Mouse (Mus musculus) embryonic facial prominence, embryonic 14.5 days (tissue): ENCODE data around the gene Ulk4. TPM values are rescaled to one million over a fixed set of nuclear protein-coding genes. Genes with fewer than 3 reads are reported as not detected.
"Not testable (repeated sequence)": the region's sequence is repeated elsewhere in the genome, so short reads cannot be mapped to it uniquely, and the experiment has no call there.

ENCODE experiments used
- ATAC-seq: fragments of 200-750 bp; cut with Nextera tagmentation; 2 replicates; pipeline ENCODE4 v1.8.0; 2017; ENCODE audit warnings: low read depth, moderate number of reproducible peaks, moderate TSS enrichment
- DNase-seq: peaks from one replicate; pipeline ENCODE4 v3.0.0-alpha.2; 2015; ENCODE audit warnings: low spot score
- H3K27ac ChIP-seq: fragments of 300-500 bp; sonication (generic); replicated peaks from 2 replicates; pipeline ENCODE4 v1.5.1; 2014; ENCODE audit warnings: low read depth, mild to moderate bottlenecking, low read length, moderate library complexity
- H3K27me3 ChIP-seq: fragments of 300-500 bp; sonication (generic); replicated peaks from 2 replicates; pipeline ENCODE4 v1.6.1; 2014; ENCODE audit warnings: low read length; ENCODE audit not compliant: control insufficient read depth, insufficient read depth
- H3K36me3 ChIP-seq: fragments of 300-500 bp; sonication (generic); 2 replicates; pipeline ENCODE4 v1.6.1; 2014; ENCODE audit warnings: low read length, mixed read lengths; ENCODE audit not compliant: control insufficient read depth, insufficient read depth
- H3K4me1 ChIP-seq: fragments of 300-500 bp; sonication (generic); 2 replicates; pipeline ENCODE4 v1.6.1; 2014; ENCODE audit warnings: antibody characterized with exemption, low read length; ENCODE audit not compliant: control insufficient read depth, insufficient read depth
- H3K4me2 ChIP-seq: fragments of 300-500 bp; sonication (generic); 2 replicates; pipeline ENCODE4 v1.6.1; 2014; ENCODE audit warnings: low read depth, mild to moderate bottlenecking, low read length, moderate library complexity, mixed read lengths
- H3K4me3 ChIP-seq: fragments of 300-500 bp; sonication (generic); 2 replicates; pipeline ENCODE4 v1.5.1; 2014; ENCODE audit warnings: low read depth, mild to moderate bottlenecking, low read length
- H3K9ac ChIP-seq: fragments of 300-500 bp; sonication (generic); 2 replicates; pipeline ENCODE4 v1.6.1; 2014; ENCODE audit warnings: low read depth, mild to moderate bottlenecking, low read length, moderate library complexity, mixed read lengths
- H3K9me3 ChIP-seq: fragments of 300-500 bp; sonication (generic); 2 replicates; pipeline ENCODE4 v1.6.1; 2016; ENCODE audit warnings: low read length; ENCODE audit not compliant: control insufficient read depth
- WGBS: fragments of 180-500 bp; shearing (Covaris S2); extraction: QIAGEN DNeasy Blood & Tissue Kit; methylation state at CpG from one replicate; pipeline ENCODE4 v1.1.7; 2014; 5-methylcytosine and 5-hydroxymethylcytosine counted together
- polyA plus RNA-seq: library from polyadenylated mRNA; unstranded; fragments of >200 nt; fragmentation: Nextera tagmentation; extraction: Ambion mirVana; gene quantifications from 2 replicates; pipeline ENCODE4 v1.2.1, GENCODE M21; 2014

Gene Ulk4
- polyA plus RNA-seq, 1 experiment from 2014 or later = 136 TPM

DNA sequence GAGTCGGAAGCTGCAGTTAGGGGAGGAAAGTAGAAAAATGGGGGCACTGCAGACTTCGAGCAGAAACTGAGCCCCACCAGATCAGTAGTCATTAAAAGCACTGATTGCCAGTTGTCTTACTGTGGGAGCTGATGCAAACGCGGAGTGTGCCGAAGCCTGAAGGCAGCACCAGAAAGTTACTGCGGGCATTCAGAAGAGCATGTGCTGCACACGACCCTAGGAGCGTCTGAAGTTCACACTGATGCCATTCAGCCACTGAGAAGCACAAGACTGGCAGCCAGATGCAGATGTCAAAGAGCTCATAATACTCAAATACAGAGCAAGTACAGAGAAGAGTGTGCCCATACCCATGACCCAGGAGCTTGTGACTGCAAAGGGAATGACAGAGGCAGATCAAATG is 216.7 kb downstream of the Ulk4 start:
- peaks cover 9% of the 10 kb centered on the region for H3K4me1 ChIP-seq
- no peak overlapping the region for H3K9ac ChIP-seq
- no peak for DNase-seq
- 65% methylated on average over 8 of the region's 8 CpGs for WGBS
- no peak overlapping the region for H3K4me3 ChIP-seq
- H3K27ac ChIP-seq = no peak overlapping the region
- no peaks in the 10 kb centered on the region for H3K27me3 ChIP-seq
- H3K36me3 ChIP-seq = no peaks in the 10 kb centered on the region
- H3K4me2 ChIP-seq = no peak overlapping the region
- no peaks in the 10 kb centered on the region for H3K9me3 ChIP-seq
- no peak for ATAC-seq

DNA sequence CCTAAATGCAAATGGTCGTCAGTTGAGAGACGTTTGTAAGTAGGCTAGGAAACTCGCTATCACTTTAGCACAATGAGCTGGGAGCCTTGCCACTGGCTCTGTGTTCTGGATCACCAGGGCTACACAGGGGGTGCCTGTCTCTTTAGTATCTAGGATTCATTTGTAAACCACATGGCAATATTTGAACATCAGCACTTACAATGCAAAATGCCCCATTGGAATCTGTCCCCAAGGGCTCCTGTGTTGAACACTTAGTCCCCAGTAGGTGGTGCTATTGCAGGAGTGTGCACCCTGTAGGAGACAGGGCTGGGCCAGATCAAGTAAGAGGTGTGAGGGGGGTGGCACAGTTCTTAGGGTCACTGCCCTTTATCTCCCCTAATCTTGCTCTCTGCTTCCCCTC is 217.7 kb downstream of the Ulk4 start:
- ATAC-seq = no peak
- no peaks in the 10 kb centered on the region for H3K36me3 ChIP-seq
- DNase-seq = no peak
- WGBS = 90% methylated on average over 3 of the region's 3 CpGs
- no peak overlapping the region for H3K27ac ChIP-seq
- H3K4me2 ChIP-seq = no peak overlapping the region
- H3K9ac ChIP-seq = no peak overlapping the region
- H3K27me3 ChIP-seq = no peaks in the 10 kb centered on the region
- no peak overlapping the region for H3K4me3 ChIP-seq
- peaks cover 8% of the 10 kb centered on the region for H3K4me1 ChIP-seq
- no peaks in the 10 kb centered on the region for H3K9me3 ChIP-seq

DNA sequence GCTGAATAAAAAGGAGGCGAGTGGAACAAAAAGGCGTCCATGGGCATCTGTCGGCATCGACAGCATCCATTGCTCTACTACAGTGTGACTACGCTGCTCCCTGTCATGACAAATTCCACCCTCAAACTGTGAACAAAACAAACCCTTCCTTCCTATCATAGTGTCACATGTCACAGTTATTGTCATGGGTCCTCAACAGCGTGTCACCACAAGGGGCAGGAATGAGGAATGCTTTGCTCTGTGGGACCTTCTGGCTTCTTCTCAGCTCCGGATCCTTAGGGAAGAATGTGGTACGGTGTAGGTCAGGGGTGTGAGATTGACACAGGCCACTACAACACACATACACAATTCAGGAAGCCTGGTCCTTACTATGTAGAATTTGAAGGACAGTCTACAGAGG is 218.5 kb downstream of the Ulk4 start:
- 78% methylated on average over 8 of the region's 8 CpGs for WGBS

DNA sequence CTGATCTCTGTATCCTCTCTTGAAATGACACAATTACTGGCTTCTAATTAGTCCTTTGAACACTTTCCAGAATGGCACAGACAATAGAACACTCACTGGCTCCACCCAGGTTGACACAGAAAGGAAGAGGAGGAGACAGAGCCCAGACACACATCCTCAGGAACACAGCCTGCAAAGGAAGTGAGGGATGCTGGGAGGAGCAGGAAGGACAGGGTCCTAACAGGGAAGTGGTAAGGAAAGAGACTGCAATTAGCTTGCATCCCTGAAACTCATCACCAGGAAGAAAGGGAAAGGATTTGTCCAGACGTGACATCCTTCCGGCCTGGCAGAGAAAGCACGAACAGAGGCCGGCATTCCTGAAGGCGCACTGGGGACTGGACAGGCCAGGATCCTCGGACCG is 218.9 kb downstream of the Ulk4 start:
- ATAC-seq (peak; percentile 32; the same call in 1 of the 2 replicates), DNase-seq (peak; percentile 28)
- no peaks in the 10 kb centered on the region for H3K27me3 ChIP-seq
- H3K9ac ChIP-seq = no peak overlapping the region
- no peak overlapping the region for H3K4me3 ChIP-seq
- 83% methylated on average over 7 of the region's 7 CpGs for WGBS
- H3K27ac ChIP-seq = 0 out of 2 replicates have a peak overlapping the region, but pooled peaks have one; percentile 3
- no peaks in the 10 kb centered on the region for H3K9me3 ChIP-seq
- no peak overlapping the region for H3K4me2 ChIP-seq
- H3K36me3 ChIP-seq = no peaks in the 10 kb centered on the region
- H3K4me1 ChIP-seq = peaks cover 8% of the 10 kb centered on the region

More for the DNA sequence above, 218.5 kb downstream of the Ulk4 start:
- Histone ChIP-seq H3K27ac (no peak overlapping the region), H3K9ac (no peak overlapping the region), H3K27me3 (no peaks in the 10 kb centered on the region), H3K36me3 (no peaks in the 10 kb centered on the region), H3K4me1 (peaks cover 8% of the 10 kb centered on the region), H3K4me3 (no peak overlapping the region), H3K4me2 (no peak overlapping the region), H3K9me3 (no peaks in the 10 kb centered on the region)
- ATAC-seq = no peak
- DNase-seq = no peak

DNA sequence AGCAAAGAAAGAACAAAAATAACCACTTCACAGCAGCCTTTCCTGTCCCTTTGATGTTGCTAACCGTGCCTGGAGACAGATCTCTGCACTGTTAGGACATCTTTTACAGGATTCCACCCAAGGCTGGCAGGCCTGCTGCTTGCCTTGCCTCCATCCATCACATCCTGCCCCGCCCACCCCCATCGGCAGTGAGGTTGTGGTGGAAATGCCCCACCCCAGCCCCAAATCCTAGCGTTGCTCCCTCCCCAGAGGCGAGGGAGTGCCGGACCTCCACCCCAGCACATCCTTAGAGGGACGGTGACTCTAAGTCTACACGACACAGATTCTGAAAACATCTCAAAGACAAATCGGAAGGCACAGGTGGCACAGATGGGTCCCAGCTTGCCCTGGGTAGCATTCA is 219.6 kb downstream of the Ulk4 start:
- Histone ChIP-seq H3K4me2 (no peak overlapping the region), H3K27me3 (no peaks in the 10 kb centered on the region), H3K4me1 (peaks cover 8% of the 10 kb centered on the region), H3K36me3 (no peaks in the 10 kb centered on the region), H3K9ac (no peak overlapping the region), H3K27ac (no peak overlapping the region), H3K9me3 (no peaks in the 10 kb centered on the region), H3K4me3 (no peak overlapping the region)
- no peak for DNase-seq
- no peak for ATAC-seq
- WGBS = 50% methylated on average over 9 of the region's 9 CpGs

DNA sequence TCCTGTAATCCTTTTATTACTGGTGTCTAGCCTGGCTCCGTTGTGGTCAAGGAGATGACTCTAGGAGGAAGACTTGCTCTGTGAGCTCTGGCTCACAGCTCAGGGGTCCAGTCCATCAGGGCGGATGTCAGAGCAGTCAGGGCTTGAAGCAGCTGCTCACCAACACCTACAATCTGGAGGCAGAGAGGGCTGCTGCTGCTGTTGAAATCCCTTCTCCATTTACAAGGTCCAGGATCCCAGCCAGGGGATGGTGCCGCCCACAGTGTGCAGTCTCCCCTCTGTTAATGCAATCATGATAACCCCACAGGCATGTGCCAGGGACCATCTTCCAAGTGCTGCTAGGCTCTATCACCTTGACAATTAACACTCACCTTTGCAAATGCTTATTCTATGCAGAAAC is 220.5 kb downstream of the Ulk4 start:
- Histone ChIP-seq H3K27ac (no peak overlapping the region), H3K4me1 (peaks cover under 1% of the 10 kb centered on the region; the same call in 1 of the 2 replicates), H3K4me2 (no peak overlapping the region), H3K27me3 (no peaks in the 10 kb centered on the region), H3K9ac (no peak overlapping the region), H3K36me3 (no peaks in the 10 kb centered on the region), H3K4me3 (no peak overlapping the region), H3K9me3 (no peaks in the 10 kb centered on the region)
- ATAC-seq (no peak), DNase-seq (no peak)
- 78% methylated on average over 3 of the region's 3 CpGs for WGBS

DNA sequence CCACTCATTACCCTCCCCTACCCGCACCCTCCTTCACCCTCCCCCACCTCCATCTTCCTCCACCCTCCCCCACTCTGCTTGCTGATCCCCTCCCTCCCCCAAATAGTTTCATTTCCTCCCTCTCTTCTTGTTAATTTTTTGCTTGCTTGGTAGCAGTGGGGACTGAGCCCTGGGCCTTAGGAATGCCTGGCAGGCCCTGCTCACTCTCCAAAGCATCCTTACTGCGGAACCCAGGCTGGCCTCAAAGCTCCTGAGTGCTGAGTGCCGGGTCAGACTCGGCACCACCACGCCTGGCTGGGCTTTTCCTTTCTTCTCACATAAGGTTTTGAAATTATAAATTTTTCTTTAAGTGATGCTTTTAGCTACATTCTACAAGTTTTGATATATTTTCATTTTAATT is 221.0 kb downstream of the Ulk4 start:
- H3K4me1 ChIP-seq = no peaks in the 10 kb centered on the region
- no peak overlapping the region for H3K27ac ChIP-seq
- H3K27me3 ChIP-seq = no peaks in the 10 kb centered on the region
- H3K36me3 ChIP-seq = no peaks in the 10 kb centered on the region
- ATAC-seq (no peak), DNase-seq (no peak)
- no peak overlapping the region for H3K9ac ChIP-seq
- no peak overlapping the region for H3K4me3 ChIP-seq
- no peaks in the 10 kb centered on the region for H3K9me3 ChIP-seq
- 68% methylated on average over 5 of the region's 5 CpGs for WGBS
- H3K4me2 ChIP-seq = no peak overlapping the region

DNA sequence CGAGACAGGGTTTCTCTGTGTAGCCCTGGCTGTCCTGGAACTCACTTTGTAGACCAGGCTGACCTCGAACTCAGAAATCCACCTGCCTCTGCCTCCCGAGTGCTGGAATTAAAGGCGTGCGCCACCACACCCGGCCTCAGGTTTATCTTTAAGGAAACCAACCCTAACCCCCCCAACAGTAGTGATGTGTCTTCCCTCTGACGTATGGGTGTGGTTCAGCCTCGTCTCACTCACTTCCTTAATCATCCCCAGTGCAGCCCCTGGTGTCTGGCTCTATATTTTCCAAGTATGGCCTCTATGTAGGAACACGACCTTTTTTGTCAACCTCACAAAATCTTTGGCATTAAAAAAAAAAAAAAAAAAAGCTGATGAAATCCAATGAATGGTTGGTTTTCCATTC is 231.3 kb downstream of the Ulk4 start:
- not testable (repeated sequence) for H3K9ac ChIP-seq, H3K4me1 ChIP-seq, H3K27me3 ChIP-seq, DNase-seq, H3K9me3 ChIP-seq, ATAC-seq, H3K36me3 ChIP-seq, H3K4me2 ChIP-seq, H3K27ac ChIP-seq, H3K4me3 ChIP-seq
- 82% methylated on average over 9 of the region's 9 CpGs for WGBS

DNA sequence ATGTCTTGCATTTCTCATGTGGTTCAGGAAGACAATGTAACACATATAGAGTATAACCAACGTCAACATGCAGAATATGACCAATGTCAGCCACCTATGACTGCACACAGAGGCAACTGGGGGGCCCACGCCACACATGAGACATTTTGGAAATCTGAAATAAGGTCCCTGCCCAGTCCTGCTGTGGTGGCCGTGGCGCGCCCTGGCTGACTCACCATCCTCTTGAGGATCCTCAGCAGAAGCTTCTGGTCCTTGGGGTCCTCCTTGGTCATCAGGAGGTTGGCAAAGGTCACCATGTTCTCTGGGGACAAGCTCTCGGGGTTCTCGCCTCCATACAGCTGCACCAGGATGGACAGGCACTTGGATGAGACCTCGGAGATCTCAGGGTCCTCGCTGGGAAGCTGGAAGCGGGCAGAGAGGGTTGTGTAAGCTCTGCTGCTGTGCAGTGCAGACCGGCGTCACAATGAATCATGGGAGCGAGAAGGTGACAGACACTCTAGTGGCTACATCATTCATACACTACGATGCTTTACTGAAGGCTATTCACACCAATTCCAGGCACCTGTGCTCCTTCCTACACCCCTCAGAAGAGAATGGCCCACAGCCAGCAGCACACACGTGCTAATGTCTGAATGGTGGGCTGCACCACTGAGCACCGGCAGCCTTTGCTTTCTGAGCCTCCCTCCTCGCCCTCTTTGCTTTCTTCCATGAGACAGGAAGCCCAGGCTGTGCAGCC is 232.4 kb downstream of the Ulk4 start:
- no peak overlapping the region for H3K4me3 ChIP-seq
- H3K9ac ChIP-seq = no peak overlapping the region
- no peaks in the 10 kb centered on the region for H3K9me3 ChIP-seq
- no peak overlapping the region for H3K4me2 ChIP-seq
- no peaks in the 10 kb centered on the region for H3K36me3 ChIP-seq
- no peaks in the 10 kb centered on the region for H3K27me3 ChIP-seq
- peaks cover 3% of the 10 kb centered on the region; the same call in 1 of the 2 replicates for H3K4me1 ChIP-seq
- ATAC-seq (no peak), DNase-seq (no peak)
- H3K27ac ChIP-seq = no peak overlapping the region
- 80% methylated on average over 17 of the region's 17 CpGs for WGBS
